Mouse (Mus musculus): Measurements from ENCODE around the gene Nmrk2. TPM values are rescaled to one million over a fixed set of nuclear protein-coding genes. Genes with fewer than 3 reads are reported as not detected.
"Not testable (repeated sequence)": the region's sequence is repeated elsewhere in the genome, so short reads cannot be mapped to it uniquely, and the experiment has no call there.

Gene Nmrk2
- polyA plus RNA-seq, 1 experiment = not detected

DNA sequence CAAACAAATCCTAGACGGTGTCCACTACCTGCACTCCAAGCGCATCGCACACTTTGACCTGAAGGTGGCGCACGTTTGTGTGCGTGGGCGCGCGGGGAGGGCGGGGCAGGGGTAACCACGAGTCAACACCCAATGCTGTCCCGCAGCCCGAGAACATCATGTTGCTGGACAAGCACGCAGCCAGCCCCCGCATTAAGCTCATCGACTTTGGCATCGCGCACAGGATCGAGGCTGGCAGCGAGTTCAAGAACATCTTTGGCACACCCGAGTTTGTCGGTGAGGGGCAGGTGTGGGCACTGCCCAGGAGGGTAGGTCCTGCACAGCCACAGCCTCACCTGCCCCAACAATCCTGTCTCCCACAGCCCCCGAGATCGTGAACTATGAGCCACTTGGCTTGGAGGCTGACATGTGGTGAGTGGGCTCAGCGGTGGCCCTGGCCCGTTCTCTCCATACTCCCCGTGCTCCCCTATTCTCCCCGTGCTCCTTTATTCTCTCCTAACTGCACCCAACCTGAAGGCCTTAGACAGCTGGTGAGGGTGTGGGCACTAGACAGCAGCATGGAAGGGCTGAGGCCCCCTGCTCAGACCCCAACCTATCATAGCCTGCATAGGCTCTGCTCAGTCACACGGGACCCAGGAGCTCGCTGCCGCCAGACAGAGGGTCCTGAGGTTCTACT, 11.5 kb downstream of the Nmrk2 start:
- H3K9me3 ChIP-seq = peaks cover 5% of the 10 kb centered on the region
- peak overlapping the region; percentile 15 for H3K4me3 ChIP-seq (replicated peaks)
- peaks cover 65% of the 10 kb centered on the region for H3K4me1 ChIP-seq
- H3K27me3 ChIP-seq (replicated peaks) = peaks cover 19% of the 10 kb centered on the region
- H3K36me3 ChIP-seq (replicated peaks; ENCODE audit: low read length) = peaks cover 56% of the 10 kb centered on the region
- TF ChIP-seq GATA1 (IDR thresholded peaks at IDR 0.05; ENCODE audit: borderline replicate concordance, low read length) (no peak), FLI1 (IDR thresholded peaks at IDR 0.05; ENCODE audit: low read length) (no peak)

DNA sequence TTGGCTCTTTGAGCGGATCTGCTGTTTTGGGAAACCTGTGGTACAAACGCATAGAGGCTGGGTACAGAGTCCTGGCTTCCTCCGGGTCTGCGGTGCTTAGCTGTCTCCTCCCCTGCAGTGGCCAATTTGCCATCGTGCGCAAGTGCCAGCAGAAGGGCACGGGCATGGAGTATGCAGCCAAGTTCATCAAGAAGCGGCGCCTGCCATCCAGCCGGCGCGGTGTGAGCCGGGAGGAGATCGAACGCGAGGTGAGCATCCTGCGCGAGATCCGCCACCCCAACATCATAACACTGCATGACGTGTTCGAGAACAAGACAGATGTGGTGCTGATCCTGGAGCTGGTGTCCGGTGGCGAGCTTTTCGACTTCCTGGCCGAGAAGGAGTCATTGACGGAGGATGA, 12.0 kb downstream of the Nmrk2 start:
- H3K27me3 ChIP-seq (replicated peaks) = peaks cover 13% of the 10 kb centered on the region
- H3K36me3 ChIP-seq (replicated peaks; ENCODE audit: low read length) = peaks cover 61% of the 10 kb centered on the region
- TF ChIP-seq GATA1 (IDR thresholded peaks at IDR 0.05; ENCODE audit: borderline replicate concordance, low read length) (no peak), FLI1 (IDR thresholded peaks at IDR 0.05; ENCODE audit: low read length) (no peak)
- peaks cover 67% of the 10 kb centered on the region for H3K4me1 ChIP-seq
- H3K4me3 ChIP-seq (replicated peaks) = no peak overlapping the region
- H3K9me3 ChIP-seq = peaks cover 5% of the 10 kb centered on the region

DNA sequence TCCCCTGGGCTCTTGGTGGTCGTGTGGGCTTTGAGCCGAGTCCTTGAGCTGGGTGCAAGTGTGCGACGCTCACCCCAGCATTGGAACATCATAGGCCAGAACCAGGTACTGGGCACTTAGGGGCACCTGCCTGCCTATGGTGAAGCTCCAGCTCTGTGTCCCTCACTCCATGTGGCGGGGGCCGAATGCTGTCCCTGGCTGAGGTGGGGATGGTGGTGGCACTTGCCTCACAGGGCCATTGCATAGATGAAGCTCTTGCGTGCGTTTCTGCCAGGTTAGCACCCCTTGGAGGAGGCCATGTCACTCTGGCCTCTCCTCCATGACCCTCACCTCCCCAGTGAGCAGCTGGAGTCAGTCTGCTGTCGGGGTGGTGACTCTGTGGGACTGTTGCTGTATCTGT, 14.7 kb downstream of the Nmrk2 start:
- no peaks in the 10 kb centered on the region for H3K27me3 ChIP-seq (replicated peaks)
- H3K9me3 ChIP-seq = peaks cover 5% of the 10 kb centered on the region
- peaks cover 77% of the 10 kb centered on the region for H3K36me3 ChIP-seq (replicated peaks; ENCODE audit: low read length)
- peaks cover 64% of the 10 kb centered on the region for H3K4me1 ChIP-seq
- H3K4me3 ChIP-seq (replicated peaks) = no peak overlapping the region
- no peak for TF ChIP-seq GATA1 (IDR thresholded peaks at IDR 0.05; ENCODE audit: borderline replicate concordance, low read length)

DNA sequence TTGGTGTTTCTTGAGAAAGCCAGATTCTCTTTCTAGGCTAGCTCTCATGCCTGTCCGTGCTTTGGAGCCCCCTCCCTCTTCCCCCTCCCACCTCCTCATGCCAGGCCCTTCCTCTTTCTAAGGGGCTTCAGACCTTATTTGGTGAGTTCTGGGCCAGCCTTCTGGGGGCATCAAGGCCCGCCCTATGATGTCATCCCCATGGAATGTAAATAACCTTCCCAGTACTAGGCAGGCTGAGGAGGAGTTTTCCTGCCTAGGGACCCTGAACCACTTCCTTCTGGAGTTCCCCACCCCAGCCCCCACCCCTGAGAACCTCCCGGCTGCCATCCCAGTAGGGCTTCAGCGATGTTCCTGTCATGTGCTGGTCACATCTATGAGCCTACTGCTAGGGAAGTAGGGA, 17.1 kb downstream of the Nmrk2 start:
- TF ChIP-seq FLI1 (IDR thresholded peaks at IDR 0.05; ENCODE audit: low read length) = no peak
- no peak for TF ChIP-seq GATA1 (IDR thresholded peaks at IDR 0.05; ENCODE audit: borderline replicate concordance, low read length)
- H3K27me3 ChIP-seq (replicated peaks) = no peaks in the 10 kb centered on the region
- peaks cover 80% of the 10 kb centered on the region for H3K36me3 ChIP-seq (replicated peaks; ENCODE audit: low read length)
- H3K9me3 ChIP-seq = peaks cover 5% of the 10 kb centered on the region
- H3K4me1 ChIP-seq = peaks cover 63% of the 10 kb centered on the region
- H3K4me3 ChIP-seq (replicated peaks) = no peak overlapping the region

DNA sequence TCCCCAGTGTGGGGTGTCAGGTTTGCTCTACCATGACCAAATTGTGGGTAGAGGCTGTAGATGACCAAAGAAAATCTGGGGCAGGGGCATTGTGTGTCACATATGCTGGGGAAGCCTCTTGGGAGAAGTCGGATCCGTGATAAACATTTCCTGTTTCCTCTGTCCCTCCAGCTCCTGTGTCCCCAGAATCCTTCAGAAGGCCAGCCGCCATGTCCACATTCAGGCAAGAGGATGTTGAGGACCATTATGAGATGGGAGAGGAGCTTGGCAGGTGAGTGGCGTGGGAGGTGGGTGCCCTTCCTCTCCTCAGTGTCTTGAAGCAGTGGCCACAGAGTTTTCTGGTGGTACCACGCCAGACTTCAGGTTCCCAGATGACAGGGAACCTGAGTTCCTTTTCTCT, 18.0 kb downstream of the Nmrk2 start, which contains the start of gene 4930442H23Rik:
TSS of gene 4930442H23Rik (minus strand) at position 45 of the 400 bp plus-strand sequence.
- Histone ChIP-seq H3K9me3 (peaks cover 4% of the 10 kb centered on the region), H3K4me3 (replicated peaks) (peak within 1 kb of the TSS; percentile 96), H3K4me1 (peaks cover 71% of the 10 kb centered on the region), H3K27me3 (replicated peaks) (no peaks in the 10 kb centered on the region), H3K36me3 (replicated peaks; ENCODE audit: low read length) (peaks cover 83% of the 10 kb centered on the region)
- TF ChIP-seq GATA1 (IDR thresholded peaks at IDR 0.05; ENCODE audit: borderline replicate concordance, low read length) (no peak), FLI1 (IDR thresholded peaks at IDR 0.05; ENCODE audit: low read length) (no peak)

DNA sequence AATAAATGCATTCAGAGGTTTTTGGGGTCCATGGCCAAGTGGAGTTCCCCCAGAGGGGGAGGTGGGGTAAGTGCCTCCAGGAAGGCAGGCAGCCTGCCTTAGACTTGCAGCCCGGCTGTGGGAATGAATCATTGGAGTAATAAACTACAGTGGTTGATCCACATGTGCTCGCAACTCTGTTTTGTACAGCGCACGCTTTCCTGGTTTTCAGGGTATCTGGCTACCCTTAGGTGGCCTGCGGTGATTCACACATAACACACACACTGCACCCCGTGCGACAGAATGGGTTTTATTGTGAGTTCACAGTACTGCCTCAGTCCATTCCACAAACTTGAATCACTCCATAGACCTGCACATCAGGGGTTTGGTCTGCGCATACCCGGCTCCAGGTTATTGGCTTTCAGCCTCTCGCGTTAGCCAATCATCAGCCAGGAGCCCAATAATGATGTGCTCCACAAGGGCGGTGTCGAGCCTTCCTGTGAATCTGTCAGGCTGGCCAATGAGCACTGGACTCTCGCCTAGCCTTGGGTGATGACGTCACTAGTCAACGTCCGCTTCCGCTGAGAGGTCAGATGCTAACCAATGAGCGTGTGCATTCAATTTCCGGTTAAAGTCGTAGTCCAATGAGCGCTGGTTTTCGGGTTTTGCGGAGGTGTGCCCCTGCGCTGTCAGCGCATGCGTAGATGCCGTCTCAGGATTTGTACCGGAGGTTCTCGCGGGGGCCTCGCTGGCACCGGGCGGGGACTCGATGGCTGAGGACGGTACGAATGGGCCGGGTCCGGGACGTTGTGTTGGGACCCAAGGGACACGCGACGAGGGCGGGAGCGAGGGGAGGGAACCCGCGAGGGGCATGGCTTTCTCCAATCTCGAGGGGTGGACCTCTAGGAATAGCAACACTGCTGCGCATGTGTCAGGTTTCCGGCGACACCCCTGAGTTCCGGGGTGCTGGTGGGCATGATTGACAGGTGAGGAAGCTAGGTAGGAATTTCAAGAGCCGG, 19.2 kb downstream of the Nmrk2 start, which contains the start of gene Dapk3:
TSS of gene Dapk3 (plus strand) at position 670 of the 998 bp plus-strand sequence.
- peaks cover 84% of the 10 kb centered on the region for H3K36me3 ChIP-seq (replicated peaks; ENCODE audit: low read length)
- peak within 1 kb of the TSS; percentile 96 for H3K4me3 ChIP-seq (replicated peaks)
- H3K27me3 ChIP-seq (replicated peaks) = no peaks in the 10 kb centered on the region
- TF ChIP-seq FLI1 (IDR thresholded peaks at IDR 0.05; ENCODE audit: low read length) (peak; percentile 66), GATA1 (IDR thresholded peaks at IDR 0.05; ENCODE audit: borderline replicate concordance, low read length) (no peak)
- no peaks in the 10 kb centered on the region for H3K9me3 ChIP-seq
- H3K4me1 ChIP-seq = peaks cover 82% of the 10 kb centered on the region

DNA sequence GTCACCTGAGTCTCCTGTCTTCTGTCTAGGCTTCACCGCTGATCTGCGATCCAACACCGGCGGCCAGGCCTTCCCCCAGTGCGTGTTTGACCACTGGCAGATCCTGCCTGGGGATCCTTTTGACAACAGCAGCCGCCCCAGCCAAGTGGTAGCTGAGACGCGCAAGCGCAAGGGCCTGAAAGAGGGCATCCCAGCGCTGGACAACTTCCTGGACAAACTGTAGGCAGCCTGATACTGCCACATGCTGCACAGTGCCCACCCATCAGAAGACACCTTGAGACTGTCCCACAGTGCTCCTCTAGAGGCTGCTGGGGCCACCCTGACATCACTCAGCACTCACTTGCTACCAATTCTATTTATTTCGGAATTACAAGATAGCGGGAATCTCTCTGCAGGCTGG, 20.0 kb downstream of the Nmrk2 start:
- H3K27me3 ChIP-seq (replicated peaks); H3K9me3 ChIP-seq; H3K4me3 ChIP-seq (replicated peaks): not testable (repeated sequence)
- Histone ChIP-seq H3K4me1 (peaks cover 81% of the 10 kb centered on the region), H3K36me3 (replicated peaks; ENCODE audit: low read length) (peaks cover 82% of the 10 kb centered on the region)

DNA sequence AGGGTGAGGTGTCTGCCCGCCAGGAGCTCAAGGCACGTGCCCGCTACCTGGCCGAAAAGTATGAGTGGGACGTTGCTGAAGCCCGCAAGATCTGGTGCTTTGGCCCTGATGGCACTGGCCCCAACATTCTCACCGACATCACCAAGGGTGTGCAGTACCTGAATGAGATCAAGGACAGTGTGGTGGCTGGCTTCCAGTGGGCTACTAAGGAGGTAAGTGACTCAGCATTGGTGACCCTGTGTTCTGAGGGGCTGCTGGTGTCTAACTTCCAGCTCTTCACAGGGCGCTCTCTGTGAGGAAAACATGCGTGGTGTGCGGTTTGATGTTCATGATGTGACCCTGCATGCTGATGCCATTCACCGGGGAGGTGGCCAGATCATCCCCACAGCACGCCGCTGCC, 20.9 kb downstream of the Nmrk2 start:
- TF ChIP-seq GATA1 (IDR thresholded peaks at IDR 0.05; ENCODE audit: borderline replicate concordance, low read length) = no peak
- H3K4me3 ChIP-seq (replicated peaks) = no peak overlapping the region
- peaks cover 76% of the 10 kb centered on the region for H3K36me3 ChIP-seq (replicated peaks; ENCODE audit: low read length)
- H3K4me1 ChIP-seq = peaks cover 79% of the 10 kb centered on the region
- H3K9me3 ChIP-seq = no peaks in the 10 kb centered on the region
- H3K27me3 ChIP-seq (replicated peaks) = no peaks in the 10 kb centered on the region

DNA sequence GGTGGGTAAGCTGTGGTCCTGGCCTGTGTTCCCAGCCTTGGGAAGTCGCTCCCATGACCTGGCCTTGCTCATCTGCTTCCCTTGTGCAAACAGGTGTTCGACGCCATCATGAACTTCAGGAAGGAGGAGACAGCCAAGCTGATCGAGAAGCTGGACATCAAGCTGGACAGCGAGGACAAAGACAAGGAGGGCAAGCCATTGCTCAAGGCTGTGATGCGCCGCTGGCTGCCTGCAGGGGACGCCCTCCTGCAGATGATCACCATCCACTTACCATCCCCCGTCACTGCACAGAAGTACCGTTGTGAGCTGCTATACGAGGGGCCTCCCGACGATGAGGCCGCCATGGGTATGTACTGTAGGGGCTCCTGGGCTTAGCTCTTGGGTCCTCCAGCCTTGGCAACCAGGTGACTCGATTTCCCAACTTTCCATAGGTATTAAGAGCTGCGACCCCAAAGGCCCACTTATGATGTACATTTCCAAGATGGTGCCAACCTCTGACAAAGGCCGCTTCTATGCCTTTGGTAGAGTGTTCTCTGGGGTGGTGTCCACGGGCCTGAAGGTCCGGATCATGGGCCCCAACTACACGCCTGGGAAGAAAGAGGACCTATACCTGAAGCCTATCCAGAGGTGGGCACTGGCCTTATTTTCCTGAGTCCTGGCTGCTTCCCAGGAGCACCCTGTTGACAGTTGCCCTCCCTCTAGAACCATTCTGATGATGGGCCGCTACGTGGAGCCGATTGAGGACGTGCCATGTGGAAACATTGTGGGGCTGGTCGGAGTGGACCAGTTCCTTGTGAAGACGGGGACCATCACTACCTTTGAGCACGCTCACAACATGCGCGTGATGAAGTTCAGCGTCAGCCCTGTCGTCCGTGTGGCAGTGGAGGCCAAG, 22.2 kb downstream of the Nmrk2 start:
- H3K27me3 ChIP-seq (replicated peaks) = no peaks in the 10 kb centered on the region
- no peaks in the 10 kb centered on the region for H3K9me3 ChIP-seq
- peak overlapping the region; percentile 71 for H3K4me3 ChIP-seq (replicated peaks)
- H3K36me3 ChIP-seq (replicated peaks; ENCODE audit: low read length) = peaks cover 64% of the 10 kb centered on the region
- TF ChIP-seq GATA1 (IDR thresholded peaks at IDR 0.05; ENCODE audit: borderline replicate concordance, low read length) (no peak), FLI1 (IDR thresholded peaks at IDR 0.05; ENCODE audit: low read length) (no peak)
- peaks cover 84% of the 10 kb centered on the region for H3K4me1 ChIP-seq

Measured in megakaryocyte, embryonic 14.5 days (primary cell).